Mouse (Mus musculus): ENCODE measurements around the gene S100z. TPM values are rescaled to one million over a fixed set of nuclear protein-coding genes. Genes with fewer than 3 reads are reported as not detected.

Gene S100z
- total and polyA plus RNA-seq, 3 experiments = not detected

DNA sequence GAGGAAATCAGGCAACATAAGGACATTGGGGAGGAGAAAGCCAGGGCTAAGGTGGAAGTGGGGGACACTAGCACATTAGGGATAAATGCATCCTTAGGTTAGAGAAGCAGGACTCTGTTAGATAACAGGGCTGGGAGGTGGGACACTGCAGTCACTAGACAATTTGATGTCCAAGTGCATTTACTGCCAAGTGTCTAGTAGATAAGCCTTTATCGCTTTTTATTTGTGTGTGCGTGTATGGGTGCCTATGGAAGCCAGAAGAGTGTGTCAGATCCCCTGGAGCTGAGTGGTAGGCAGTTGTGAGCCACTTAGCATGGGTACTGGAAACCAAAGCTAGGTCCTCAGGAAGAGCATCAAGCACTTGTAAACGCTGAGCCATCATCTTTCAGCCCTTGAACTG, 4.2 kb downstream of the S100z start:
- Histone ChIP-seq H3K9me3 (replicated peaks) (no peaks in the 10 kb centered on the region), H3K27me3 (ENCODE audit: insufficient read depth, low read length) (no peaks in the 10 kb centered on the region), H3K36me3 (replicated peaks) (no peaks in the 10 kb centered on the region), H3K4me1 (ENCODE audit: insufficient read depth, low read depth, low read length) (peaks cover 79% of the 10 kb centered on the region), H3K4me3 (ENCODE audit: low read depth, low read length) (peak overlapping the region; percentile 2; the same call in 1 of the 2 replicates)
- peak; percentile 50 for ATAC-seq (ENCODE audit: extremely low read depth, insufficient number of reproducible peaks, low FRiP score, poor library complexity, severe bottlenecking)
- DNase-seq (ENCODE audit: low spot score) = no peak
- TF ChIP-seq GATA2 (IDR thresholded peaks at IDR 0.05; ENCODE audit: borderline replicate concordance, low read depth, low read length) = no peak
- no peak for TF ChIP-seq CTCF (IDR thresholded peaks at IDR 0.05; ENCODE audit: low read depth, low read length)
- TF ChIP-seq POLR2AphosphoS5 (IDR thresholded peaks at IDR 0.05; ENCODE audit: insufficient replicate concordance, low read depth, low read length) = no peak
- no peak for TF ChIP-seq GATA1 (IDR thresholded peaks at IDR 0.05; ENCODE audit: borderline replicate concordance, low read length)
- TF ChIP-seq TAL1 (conservative IDR thresholded peaks at IDR 0.05; ENCODE audit: low read depth, low read length) = peak; percentile 39

DNA sequence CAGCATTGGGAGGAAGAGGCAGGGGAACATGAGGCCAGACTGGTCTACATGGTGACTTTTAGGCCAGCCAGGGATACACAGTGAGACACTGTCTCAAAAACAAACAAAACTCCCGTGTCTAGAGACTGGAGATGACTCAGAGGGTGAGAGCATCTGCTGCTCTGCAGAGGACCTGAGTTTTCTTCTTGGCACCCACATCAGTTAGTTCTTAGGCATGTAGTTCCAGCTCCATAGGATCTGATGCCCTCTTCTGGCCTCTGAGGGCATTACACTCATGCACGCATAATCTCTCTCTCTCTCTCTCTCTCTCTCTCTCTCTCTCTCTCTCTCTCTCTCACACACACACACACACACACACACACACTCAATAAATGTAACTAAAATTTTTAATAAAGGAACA, 7.6 kb downstream of the S100z start:
- H3K4me1 ChIP-seq (ENCODE audit: insufficient read depth, low read depth, low read length) = peaks cover 54% of the 10 kb centered on the region
- H3K4me3 ChIP-seq (ENCODE audit: low read depth, low read length) = no peak overlapping the region
- H3K27me3 ChIP-seq (ENCODE audit: insufficient read depth, low read length) = peaks cover 6% of the 10 kb centered on the region; the same call in 1 of the 2 replicates
- no peaks in the 10 kb centered on the region for H3K36me3 ChIP-seq (replicated peaks)
- no peaks in the 10 kb centered on the region for H3K9me3 ChIP-seq (replicated peaks)
- peak; percentile 48; the same call in 1 of the 2 replicates for TF ChIP-seq CTCF (IDR thresholded peaks at IDR 0.05; ENCODE audit: low read depth, low read length)
- TF ChIP-seq GATA2 (IDR thresholded peaks at IDR 0.05; ENCODE audit: borderline replicate concordance, low read depth, low read length) = no peak
- DNase-seq (ENCODE audit: low spot score) = no peak
- ATAC-seq (ENCODE audit: extremely low read depth, insufficient number of reproducible peaks, low FRiP score, poor library complexity, severe bottlenecking) = no peak

DNA sequence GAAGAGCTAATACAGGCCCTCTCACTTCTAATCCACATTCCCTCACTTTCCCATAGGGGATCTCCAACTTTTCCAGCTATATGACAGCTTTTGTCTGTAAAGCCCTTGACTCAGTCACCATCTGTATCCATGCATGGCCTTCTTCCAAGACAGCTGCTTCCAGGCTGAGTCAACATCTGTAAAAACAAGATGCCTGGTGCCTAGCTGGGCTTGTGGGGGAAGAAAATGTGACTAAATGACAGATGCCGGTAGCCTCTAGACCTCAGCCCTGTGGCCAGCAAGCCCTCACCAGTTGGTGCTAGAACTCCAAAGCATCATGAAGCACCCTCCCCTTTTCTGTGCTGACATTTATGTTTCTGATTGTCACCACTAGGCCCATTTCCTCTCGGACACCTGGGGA, 27.0 kb downstream of the S100z start:
- no peak overlapping the region for H3K4me3 ChIP-seq (ENCODE audit: low read depth, low read length)
- H3K9me3 ChIP-seq (replicated peaks) = no peaks in the 10 kb centered on the region
- DNase-seq (ENCODE audit: low spot score) = no peak
- peaks cover 11% of the 10 kb centered on the region for H3K4me1 ChIP-seq (ENCODE audit: insufficient read depth, low read depth, low read length)
- no peak for ATAC-seq (ENCODE audit: extremely low read depth, insufficient number of reproducible peaks, low FRiP score, poor library complexity, severe bottlenecking)
- no peak for TF ChIP-seq GATA1 (IDR thresholded peaks at IDR 0.05; ENCODE audit: borderline replicate concordance, low read length)
- peaks cover 14% of the 10 kb centered on the region for H3K27me3 ChIP-seq (ENCODE audit: insufficient read depth, low read length)
- H3K36me3 ChIP-seq (replicated peaks) = no peaks in the 10 kb centered on the region

- Histone ChIP-seq H3K36me3 (replicated peaks) (no peaks in the 10 kb centered on the region), H3K9me3 (replicated peaks) (no peaks in the 10 kb centered on the region), H3K27me3 (ENCODE audit: insufficient read depth, low read length) (peaks cover 19% of the 10 kb centered on the region), H3K4me3 (ENCODE audit: low read depth, low read length) (no peak overlapping the region), H3K4me1 (ENCODE audit: insufficient read depth, low read depth, low read length) (peaks cover 15% of the 10 kb centered on the region)
- DNase-seq (ENCODE audit: low spot score) (no peak), ATAC-seq (ENCODE audit: extremely low read depth, insufficient number of reproducible peaks, low FRiP score, poor library complexity, severe bottlenecking) (no peak)
- TF ChIP-seq TAL1 (conservative IDR thresholded peaks at IDR 0.05; ENCODE audit: low read depth, low read length) (no peak), GATA2 (IDR thresholded peaks at IDR 0.05; ENCODE audit: borderline replicate concordance, low read depth, low read length) (no peak), POLR2AphosphoS5 (IDR thresholded peaks at IDR 0.05; ENCODE audit: insufficient replicate concordance, low read depth, low read length) (no peak), GATA1 (IDR thresholded peaks at IDR 0.05; ENCODE audit: borderline replicate concordance, low read length) (no peak), CTCF (IDR thresholded peaks at IDR 0.05; ENCODE audit: low read depth, low read length) (no peak)
Measured at GRCm38 (mm10) chr13:95450636-95451210, 27.8 kb downstream of the S100z start.

GRCm38 (mm10) chr13:95449730-95450129, 28.8 kb downstream of the S100z start:
- Histone ChIP-seq H3K36me3 (replicated peaks) (no peaks in the 10 kb centered on the region), H3K27me3 (ENCODE audit: insufficient read depth, low read length) (peaks cover 27% of the 10 kb centered on the region), H3K4me3 (ENCODE audit: low read depth, low read length) (no peak overlapping the region), H3K9me3 (replicated peaks) (no peaks in the 10 kb centered on the region), H3K4me1 (ENCODE audit: insufficient read depth, low read depth, low read length) (peaks cover 15% of the 10 kb centered on the region)
- DNase-seq (ENCODE audit: low spot score) (no peak), ATAC-seq (ENCODE audit: extremely low read depth, insufficient number of reproducible peaks, low FRiP score, poor library complexity, severe bottlenecking) (no peak)
- no peak for TF ChIP-seq GATA2 (IDR thresholded peaks at IDR 0.05; ENCODE audit: borderline replicate concordance, low read depth, low read length)
- TF ChIP-seq GATA1 (IDR thresholded peaks at IDR 0.05; ENCODE audit: borderline replicate concordance, low read length) = no peak
- TF ChIP-seq POLR2AphosphoS5 (IDR thresholded peaks at IDR 0.05; ENCODE audit: insufficient replicate concordance, low read depth, low read length) = no peak
- no peak for TF ChIP-seq CTCF (IDR thresholded peaks at IDR 0.05; ENCODE audit: low read depth, low read length)
- no peak for TF ChIP-seq TAL1 (conservative IDR thresholded peaks at IDR 0.05; ENCODE audit: low read depth, low read length)

- Histone ChIP-seq H3K9me3 (replicated peaks) (no peaks in the 10 kb centered on the region), H3K4me1 (ENCODE audit: insufficient read depth, low read depth, low read length) (peaks cover 12% of the 10 kb centered on the region), H3K4me3 (ENCODE audit: low read depth, low read length) (no peak within 1 kb of the TSS), H3K36me3 (replicated peaks) (no peaks in the 10 kb centered on the region), H3K27me3 (ENCODE audit: insufficient read depth, low read length) (peaks cover 46% of the 10 kb centered on the region)
- TF ChIP-seq POLR2AphosphoS5 (IDR thresholded peaks at IDR 0.05; ENCODE audit: insufficient replicate concordance, low read depth, low read length) = no peak
- no peak for TF ChIP-seq TAL1 (conservative IDR thresholded peaks at IDR 0.05; ENCODE audit: low read depth, low read length)
- TF ChIP-seq GATA2 (IDR thresholded peaks at IDR 0.05; ENCODE audit: borderline replicate concordance, low read depth, low read length) = no peak
- no peak for TF ChIP-seq CTCF (IDR thresholded peaks at IDR 0.05; ENCODE audit: low read depth, low read length)
- no peak for TF ChIP-seq GATA1 (IDR thresholded peaks at IDR 0.05; ENCODE audit: borderline replicate concordance, low read length)
- no peak for DNase-seq (ENCODE audit: low spot score)
- ATAC-seq (ENCODE audit: extremely low read depth, insufficient number of reproducible peaks, low FRiP score, poor library complexity, severe bottlenecking) = no peak
Measured at GRCm38 (mm10) chr13:95444824-95445223, 33.7 kb downstream of the S100z start, which contains the start of gene Crhbp. Crhbp (minus strand) TSS chr13:95444924.

DNA sequence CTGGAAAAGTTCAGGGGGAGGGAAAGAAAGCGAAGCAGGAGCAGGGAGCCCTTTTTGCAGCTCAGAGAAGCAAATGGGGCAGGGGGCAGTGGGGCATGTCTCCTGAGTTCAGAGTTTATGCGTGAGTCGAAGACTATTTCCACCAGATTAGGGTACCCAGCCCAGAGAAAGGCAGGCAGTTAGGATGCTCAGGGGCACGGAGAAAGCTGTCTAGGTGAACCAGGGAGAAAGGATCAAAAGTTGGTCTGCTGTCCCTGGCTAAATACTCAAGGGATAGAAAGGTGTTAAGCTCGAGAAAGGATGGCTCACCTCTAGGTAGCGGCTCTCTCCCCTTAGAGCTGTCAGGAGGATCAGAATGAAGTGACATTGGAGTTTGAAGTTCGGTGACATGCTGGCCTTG, 34.2 kb downstream of the S100z start:
- DNase-seq (ENCODE audit: low spot score) (no peak), ATAC-seq (ENCODE audit: extremely low read depth, insufficient number of reproducible peaks, low FRiP score, poor library complexity, severe bottlenecking) (no peak)
- Histone ChIP-seq H3K9me3 (replicated peaks) (no peaks in the 10 kb centered on the region), H3K36me3 (replicated peaks) (no peaks in the 10 kb centered on the region), H3K4me1 (ENCODE audit: insufficient read depth, low read depth, low read length) (peaks cover 8% of the 10 kb centered on the region), H3K4me3 (ENCODE audit: low read depth, low read length) (no peak overlapping the region), H3K27me3 (ENCODE audit: insufficient read depth, low read length) (peaks cover 46% of the 10 kb centered on the region)
- TF ChIP-seq TAL1 (conservative IDR thresholded peaks at IDR 0.05; ENCODE audit: low read depth, low read length) = no peak
- TF ChIP-seq POLR2AphosphoS5 (IDR thresholded peaks at IDR 0.05; ENCODE audit: insufficient replicate concordance, low read depth, low read length) = no peak
- no peak for TF ChIP-seq GATA2 (IDR thresholded peaks at IDR 0.05; ENCODE audit: borderline replicate concordance, low read depth, low read length)
- TF ChIP-seq GATA1 (IDR thresholded peaks at IDR 0.05; ENCODE audit: borderline replicate concordance, low read length) = no peak
- TF ChIP-seq CTCF (IDR thresholded peaks at IDR 0.05; ENCODE audit: low read depth, low read length) = no peak

Data from G1E (cell line).